Mouse (Mus musculus): ENCODE results near the gene Cemip.
"Not testable (repeated sequence)": the region's sequence is repeated elsewhere in the genome, so short reads cannot be mapped to it uniquely, and the experiment has no call there.

The Cemip gene

DNA sequence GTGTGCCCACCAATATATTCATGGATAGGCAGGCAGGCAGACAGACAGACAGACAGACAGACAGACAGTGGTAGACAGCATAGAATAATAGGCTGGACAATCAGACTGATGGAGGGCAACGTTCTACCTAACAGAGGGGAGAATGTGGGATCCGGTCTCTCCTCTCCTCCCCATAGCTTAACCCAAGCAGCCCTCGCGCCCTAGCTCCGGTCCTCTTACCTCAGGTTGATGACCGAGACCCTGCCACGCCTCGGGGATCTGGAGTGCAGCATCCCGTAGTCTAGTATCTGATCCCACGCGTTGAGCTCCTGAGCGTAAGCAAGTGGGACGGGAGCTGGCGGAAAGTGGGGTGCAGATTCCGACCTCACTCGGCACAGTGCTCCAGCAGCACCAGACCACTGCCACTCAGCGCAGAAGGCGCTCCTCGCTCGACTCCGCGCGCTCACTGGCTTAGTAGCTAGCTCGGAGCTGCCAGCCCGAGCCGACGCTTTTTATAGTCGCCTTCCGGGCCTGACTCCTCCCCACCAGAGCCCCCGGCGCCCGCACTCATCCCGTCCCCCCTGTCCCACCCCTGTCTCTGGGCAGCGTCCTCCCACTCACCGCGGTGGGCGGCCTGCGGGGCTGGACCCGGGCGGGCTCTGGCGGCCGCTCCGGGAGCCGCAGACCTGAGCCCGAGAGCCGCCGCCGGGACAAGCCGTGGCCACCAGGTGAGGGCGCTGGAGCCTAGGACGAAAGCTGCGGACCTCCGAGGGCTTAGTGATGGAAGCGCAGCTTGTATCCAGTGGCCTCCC is at the start of gene Cemip:
Cemip (minus strand) TSS at position 464 of the 791 bp plus-strand sequence.
- peak; percentile 65 to 84 for DNase-seq

DNA sequence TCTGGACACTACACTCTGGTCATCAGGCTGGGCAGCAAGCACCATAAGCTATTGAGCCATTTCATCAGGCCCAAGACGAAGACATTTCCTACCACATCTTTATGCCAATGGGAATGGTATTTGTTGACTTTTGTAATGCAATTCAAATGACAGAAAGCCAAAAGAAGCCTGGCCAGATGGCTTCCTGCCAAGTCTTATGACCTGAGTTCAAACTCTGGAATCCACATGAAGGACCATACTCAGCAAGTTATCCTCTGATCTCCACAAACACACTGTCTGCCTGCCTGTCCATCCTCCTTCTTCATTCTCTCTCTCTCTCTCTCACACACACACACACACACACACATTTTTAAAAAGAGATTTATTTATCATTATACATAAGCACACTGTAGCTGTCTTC is 46.4 kb upstream of the Cemip start:
- DNase-seq: peak; percentile 93 to 95

DNA sequence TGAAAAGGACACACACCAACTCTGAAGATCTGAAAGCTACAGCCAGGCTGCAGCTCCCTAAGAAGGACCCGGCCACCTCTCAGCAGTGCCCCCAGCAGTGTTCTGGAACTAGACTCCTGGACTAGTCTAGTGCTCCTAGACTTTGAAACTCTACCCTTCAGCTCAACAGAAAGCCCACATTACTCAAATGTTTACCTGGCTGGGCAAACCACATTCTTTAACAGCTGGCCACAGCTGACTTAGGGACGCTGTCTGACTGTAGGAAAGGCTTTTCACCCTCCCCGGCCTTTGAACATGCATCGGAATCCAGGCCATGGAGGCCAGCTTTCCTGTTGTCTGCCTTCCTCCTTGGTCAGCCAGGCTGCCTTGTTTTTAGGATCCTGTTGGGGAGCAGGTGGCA is 45.4 kb upstream of the Cemip start:
- peak; percentile 42 to 65 for DNase-seq

GRCm38 (mm10) chr7:84128661-84129060 is 42.4 kb upstream of the Cemip start:
- DNase-seq: peak; percentile 68 to 77

GRCm38 (mm10) chr7:84125730-84126129 is 39.4 kb upstream of the Cemip start:
- no peak for DNase-seq

DNA sequence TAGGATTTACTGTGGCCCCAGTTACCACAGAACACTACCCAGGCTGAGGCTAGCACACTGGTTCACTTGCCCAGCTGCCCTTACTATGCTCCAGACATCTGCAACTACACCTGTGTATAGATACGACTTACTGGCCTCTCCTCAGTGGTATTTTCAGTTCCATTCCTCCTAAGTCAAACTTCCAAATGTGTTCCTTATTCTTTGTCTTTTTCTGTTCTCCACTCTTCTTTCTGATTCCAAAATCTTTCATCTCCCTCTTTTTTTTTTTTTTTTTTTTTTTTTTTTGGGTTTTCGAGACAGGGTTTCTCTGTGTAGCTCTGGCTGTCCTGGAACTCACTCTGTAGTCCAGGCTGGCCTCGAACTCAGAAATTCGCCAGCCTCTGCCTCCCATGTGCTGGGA is 37.3 kb upstream of the Cemip start:
- DNase-seq: not testable (repeated sequence)

DNA sequence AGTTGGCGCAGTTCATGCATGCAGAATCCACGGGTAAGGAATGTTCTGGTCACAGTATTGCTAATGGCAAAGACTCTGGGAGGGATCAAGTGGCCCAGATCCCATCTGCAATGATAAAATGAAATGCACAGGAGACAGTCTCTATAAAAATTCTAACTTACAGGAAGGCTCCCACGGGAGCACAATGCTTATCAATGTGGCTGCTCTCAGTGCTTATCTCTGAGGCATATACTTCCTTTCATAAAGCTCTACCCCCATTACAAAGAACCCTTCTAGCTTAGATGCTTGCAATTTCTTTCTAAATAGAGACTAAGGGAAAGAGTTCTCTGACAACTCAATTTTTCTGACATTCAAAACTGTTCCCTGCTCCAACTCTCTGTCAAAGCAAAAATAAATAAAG is 35.5 kb upstream of the Cemip start:
- no peak for DNase-seq

- peak in 1 of 2 experiments; percentile 37 for DNase-seq
Observed at GRCm38 (mm10) chr7:84120142-84120760, 33.9 kb upstream of the Cemip start.

DNA sequence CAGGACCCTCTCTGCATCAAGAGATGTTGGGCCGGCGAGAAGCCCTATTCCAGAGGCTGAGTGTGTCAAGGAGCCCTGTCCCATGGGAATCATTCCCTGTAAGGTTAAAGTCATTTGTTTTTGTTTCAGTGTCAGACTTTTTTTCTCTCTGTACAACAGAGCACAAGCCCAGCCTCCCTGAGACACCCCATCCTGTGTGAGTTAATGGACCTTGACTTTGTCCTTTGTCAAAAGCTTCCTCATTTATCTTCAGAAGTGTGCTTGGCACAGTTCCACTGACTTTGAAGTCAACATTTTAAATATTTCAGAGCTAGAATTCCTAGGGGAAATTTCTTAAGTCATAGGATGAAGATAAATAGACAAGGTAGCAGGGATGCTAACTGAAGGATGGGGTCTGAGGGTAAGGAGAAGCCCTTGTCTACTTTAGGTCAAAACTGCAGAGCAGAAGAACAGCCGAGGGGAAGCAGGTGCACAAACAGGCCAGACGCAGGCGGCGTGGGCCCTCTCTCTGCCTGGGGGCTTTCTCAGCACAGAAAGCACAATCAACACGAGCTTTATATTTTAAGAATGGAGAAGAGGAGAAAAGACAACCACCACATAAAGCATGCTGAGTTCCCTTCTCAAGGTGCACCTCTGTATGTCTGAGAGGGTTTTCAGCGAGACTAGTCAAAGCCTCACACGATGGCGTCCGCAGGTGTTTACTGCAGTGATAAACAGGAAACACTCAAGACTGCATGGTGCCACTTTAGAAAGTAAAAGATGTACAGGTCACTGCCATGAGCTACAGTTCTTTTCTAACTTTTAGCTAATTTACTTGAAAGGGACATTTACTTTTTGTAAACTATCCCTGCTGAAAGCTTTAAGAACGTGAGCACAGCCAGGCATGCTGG is 33.2 kb upstream of the Cemip start:
- DNase-seq: peak in 1 of 2 experiments; percentile 41

GRCm38 (mm10) chr7:84117543-84118122 is 31.3 kb upstream of the Cemip start:
- DNase-seq: peak; percentile 53 to 68

- DNase-seq: peak; percentile 46 to 81
Observed at GRCm38 (mm10) chr7:84116621-84117542, 30.6 kb upstream of the Cemip start.

DNA sequence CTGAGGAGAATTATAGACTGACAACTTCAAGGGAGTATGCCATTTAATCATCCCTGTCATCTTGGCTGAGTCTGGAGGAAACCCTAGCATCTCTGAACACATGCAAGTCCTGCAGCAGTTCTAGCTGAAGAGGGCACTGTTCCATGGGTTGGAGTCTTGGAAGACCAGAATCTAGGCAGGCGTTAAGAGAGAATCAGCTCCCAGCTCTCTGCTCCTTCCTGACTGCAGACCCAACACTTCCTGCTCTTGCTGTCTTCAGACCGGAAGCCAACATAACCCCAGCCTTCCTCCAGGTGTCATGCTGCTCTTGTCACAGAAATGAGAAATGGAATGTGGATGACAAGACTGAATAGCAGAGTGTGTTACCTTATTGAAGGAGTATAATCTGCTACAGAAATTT is 29.1 kb upstream of the Cemip start:
- DNase-seq: no peak

- no peak for DNase-seq
Observed at GRCm38 (mm10) chr7:84114775-84115174, 28.5 kb upstream of the Cemip start.

DNA sequence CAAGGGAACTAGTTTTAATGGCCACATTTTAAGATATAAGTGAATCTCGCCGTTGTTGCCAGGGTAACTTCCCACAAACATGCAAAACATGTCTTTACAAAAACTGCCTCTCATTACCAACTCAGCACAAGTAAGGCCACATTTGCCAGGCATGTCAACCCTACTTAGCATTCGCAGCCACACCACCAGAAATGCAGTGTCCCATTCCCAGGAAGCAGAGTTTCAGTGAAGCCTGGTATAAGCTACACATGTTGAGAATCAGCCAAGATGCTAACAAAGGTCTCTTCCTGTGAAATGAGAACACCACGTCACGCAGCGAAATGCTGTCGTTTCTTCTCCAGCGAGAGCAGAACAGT is 26.7 kb upstream of the Cemip start:
- no peak for DNase-seq

DNA sequence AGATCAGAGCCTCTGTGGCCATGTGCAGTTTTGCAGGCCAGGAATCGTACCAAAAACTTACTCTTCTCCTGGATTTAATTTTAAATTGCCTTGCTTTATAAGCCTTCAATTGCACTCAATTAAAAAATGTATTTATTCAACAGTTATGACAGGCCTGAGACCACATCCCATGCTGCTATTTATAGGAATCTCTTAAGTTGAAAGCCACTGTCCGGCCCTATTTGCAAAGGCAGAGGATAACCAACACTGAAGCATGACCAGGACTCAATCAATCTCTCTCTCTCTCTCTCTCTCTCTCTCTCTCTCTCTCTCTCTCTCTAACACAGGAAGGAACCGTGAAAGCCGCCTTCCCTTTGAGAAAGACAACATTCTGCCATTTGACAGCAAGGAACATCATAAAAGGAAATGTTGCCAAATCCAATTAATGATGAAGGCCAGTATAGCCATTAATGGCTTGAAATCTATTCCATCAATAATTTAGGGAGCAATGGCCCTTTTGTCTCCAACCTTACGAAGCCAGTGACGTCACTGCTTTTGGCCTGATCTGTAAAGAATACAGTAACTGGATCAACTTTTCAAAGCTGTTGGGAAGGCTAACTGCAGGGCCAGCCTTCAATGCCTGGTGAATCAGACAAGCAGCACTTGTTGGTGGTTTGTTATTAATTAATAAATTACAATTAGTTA is 26.2 kb upstream of the Cemip start:
- DNase-seq: no peak

GRCm38 (mm10) chr7:84111716-84112350 is 25.5 kb upstream of the Cemip start:
- no peak for DNase-seq

DNA sequence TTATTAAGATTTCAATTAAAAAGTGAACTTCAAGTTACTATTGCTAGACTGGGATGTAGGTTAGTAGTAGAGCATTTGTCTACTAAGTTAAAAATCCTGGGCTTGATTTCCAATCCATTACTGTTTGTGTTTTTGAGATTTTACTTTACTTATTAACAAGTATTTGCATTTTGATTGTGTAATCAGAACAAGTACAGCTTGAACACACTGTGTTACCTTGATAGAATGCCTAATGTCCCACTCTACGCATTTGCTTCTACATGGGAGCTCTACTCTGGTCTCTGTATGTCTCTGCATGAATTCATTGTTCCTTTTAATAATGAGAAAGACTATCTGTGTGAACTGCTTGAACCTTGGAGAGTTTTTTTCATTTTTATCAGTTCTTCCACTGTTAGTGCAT is 20.6 kb upstream of the Cemip start:
- DNase-seq: no peak

GRCm38 (mm10) chr7:84102589-84102988 is 16.3 kb upstream of the Cemip start:
- DNase-seq: no peak

- no peak for DNase-seq
Observed at GRCm38 (mm10) chr7:84100672-84101071, 14.4 kb upstream of the Cemip start.

- DNase-seq: no peak
Observed at GRCm38 (mm10) chr7:84098098-84098497, 11.8 kb upstream of the Cemip start.

- DNase-seq: peak; percentile 69 to 71
Observed at GRCm38 (mm10) chr7:84096501-84096900, 10.2 kb upstream of the Cemip start.

Data from kidney, adult 8-10 months (tissue).